Mouse (Mus musculus) small intestine, adult 2 months (tissue): Measurements from ENCODE around the gene Limd2. TPM values are rescaled to one million over a fixed set of nuclear protein-coding genes. Genes with fewer than 3 reads are reported as not detected.
A peak's percentile ranks its signal among the peaks of the same experiment; 100 is the strongest.
"Not testable (repeated sequence)": the region's sequence is repeated elsewhere in the genome, so short reads cannot be mapped to it uniquely, and the experiment has no call there.

Source experiments
- H3K27ac ChIP-seq: fragments of 200-500 bp; 2 replicates; pipeline ENCODE4 v1.5.1; 2012; ENCODE audit warnings: low read depth, low read length, control low read depth, inconsistent platforms; ENCODE audit not compliant: insufficient read depth
- H3K27me3 ChIP-seq: fragments of 200-500 bp; 2 replicates; pipeline ENCODE4 v1.6.1; 2012; ENCODE audit warnings: mild to moderate bottlenecking, moderate library complexity, low read length, inconsistent platforms; ENCODE audit not compliant: control insufficient read depth, insufficient read depth
- H3K36me3 ChIP-seq: fragments of 200-500 bp; 2 replicates; pipeline ENCODE4 v1.6.1; 2012; ENCODE audit warnings: mild to moderate bottlenecking, low read length, control low read depth, inconsistent platforms; ENCODE audit not compliant: control insufficient read depth, insufficient read depth
- H3K4me1 ChIP-seq: fragments of 200-500 bp; 2 replicates; pipeline ENCODE4 v1.6.1; 2012; ENCODE audit warnings: low read length, inconsistent platforms, mixed read lengths; ENCODE audit not compliant: control insufficient read depth, insufficient read depth, insufficient read length
- H3K4me3 ChIP-seq: fragments of 200-500 bp; 2 replicates; pipeline ENCODE4 v1.5.1; 2012; ENCODE audit warnings: low read depth, mild to moderate bottlenecking, control low read depth, inconsistent platforms, low read length, moderate library complexity
- CTCF ChIP-seq: fragments of 200-500 bp; IDR thresholded peaks from 2 replicates; pipeline ENCODE4 v1.5.1; 2012; ENCODE audit warnings: low read depth, mild to moderate bottlenecking, control low read depth, inconsistent platforms, low read length, moderate library complexity, mixed read lengths; ENCODE audit not compliant: insufficient replicate concordance, insufficient read length; ENCODE audit errors: extremely low read depth
- POLR2A ChIP-seq: fragments of 200-500 bp; IDR thresholded peaks from 2 replicates; pipeline ENCODE4 v1.6.1; 2012; ENCODE audit warnings: low read depth, mild to moderate bottlenecking, control low read depth, inconsistent platforms, low read length, moderate library complexity
- WGBS: fragments of 180-500 bp; shearing (Covaris S2); methylation state at CpG from one replicate; pipeline ENCODE4 v1.1.7; 2018; 5-methylcytosine and 5-hydroxymethylcytosine counted together
- polyA plus RNA-seq: library from polyadenylated mRNA; depleted of rRNA; stranded (reverse); fragments of >200 nt; gene quantifications from 2 replicates; pipeline ENCODE4 v1.2.3, GENCODE M21; 2012

The Limd2 gene
- polyA plus RNA-seq, 1 experiment, result 21.7 TPM

GRCm38 (mm10) chr11:106134580-106135528 lies 25.8 kb downstream of the Limd2 start:
- H3K36me3 ChIP-seq, result peaks cover 15% of the 10 kb centered on the region
- 24% methylated on average over 8 of the region's 8 CpGs for WGBS
- H3K27me3 ChIP-seq, result no peaks in the 10 kb centered on the region
- H3K4me3 ChIP-seq, result peak overlapping the region; percentile 17; the same call in 1 of the 2 replicates
- H3K27ac ChIP-seq, result peak overlapping the region; percentile 75
- H3K4me1 ChIP-seq, result peaks cover 8% of the 10 kb centered on the region
- no peak for TF ChIP-seq CTCF
- no peak for TF ChIP-seq POLR2A

DNA sequence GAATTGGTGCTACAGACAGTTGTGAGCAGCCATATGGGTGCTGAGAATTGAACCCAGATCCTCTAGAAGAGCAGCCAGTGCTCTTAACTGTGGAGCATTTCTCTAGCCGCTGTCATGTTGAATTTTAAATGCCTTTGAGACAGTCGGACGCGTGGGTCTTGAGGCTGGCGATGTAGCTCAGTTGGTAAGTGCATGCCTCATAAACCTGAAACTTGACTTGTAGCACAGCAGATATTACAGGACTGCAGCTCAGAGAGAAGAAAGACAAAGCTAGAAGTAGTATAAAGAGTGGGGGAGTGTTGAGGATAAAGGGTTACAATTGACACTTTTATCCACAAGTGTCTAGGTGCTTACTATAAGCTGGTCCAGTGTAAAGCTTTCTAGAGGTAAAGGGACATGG lies 28.1 kb downstream of the Limd2 start:
- Histone ChIP-seq H3K4me3 (no peak overlapping the region), H3K27ac (no peak overlapping the region), H3K36me3 (peaks cover 16% of the 10 kb centered on the region), H3K4me1 (peaks cover 8% of the 10 kb centered on the region), H3K27me3 (no peaks in the 10 kb centered on the region)
- TF ChIP-seq CTCF (no peak), POLR2A (no peak)
- WGBS, result 95% methylated on average over 5 of the region's 5 CpGs

DNA sequence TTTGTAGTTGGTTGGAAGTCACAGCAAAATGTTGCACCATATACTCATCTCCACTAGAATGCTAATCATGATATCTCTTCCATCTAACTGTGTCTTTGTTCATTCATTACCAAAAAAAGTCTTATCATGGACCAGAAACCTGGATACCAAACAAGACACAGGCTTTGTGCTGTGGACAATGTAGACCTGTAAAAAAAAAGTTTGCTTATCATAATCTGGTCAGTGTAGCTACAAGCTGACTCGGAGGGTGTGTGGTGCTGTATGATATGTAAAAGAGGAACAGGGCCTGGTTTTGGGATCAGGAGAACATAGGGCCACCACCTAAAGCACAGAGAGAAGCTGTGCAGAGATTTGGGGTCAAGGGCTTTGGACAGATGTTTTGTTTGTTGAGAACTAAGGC lies 31.2 kb downstream of the Limd2 start:
- Histone ChIP-seq H3K36me3 (peaks cover 17% of the 10 kb centered on the region), H3K4me1 (no peaks in the 10 kb centered on the region), H3K27me3 (no peaks in the 10 kb centered on the region), H3K4me3 (no peak overlapping the region), H3K27ac (no peak overlapping the region)
- TF ChIP-seq POLR2A (no peak), CTCF (no peak)
- WGBS, result 82% methylated on average over 1 of the region's 1 CpGs

- 87% methylated on average over 6 of the region's 6 CpGs for WGBS
- not testable (repeated sequence) for H3K4me1 ChIP-seq, H3K27me3 ChIP-seq, H3K27ac ChIP-seq, H3K4me3 ChIP-seq
- peaks cover 26% of the 10 kb centered on the region for H3K36me3 ChIP-seq
Measured at GRCm38 (mm10) chr11:106126727-106127373, 33.8 kb downstream of the Limd2 start.

- TF ChIP-seq CTCF (no peak), POLR2A (no peak)
- Histone ChIP-seq H3K27ac (no peak overlapping the region), H3K4me3 (no peak overlapping the region), H3K4me1 (no peaks in the 10 kb centered on the region), H3K36me3 (peaks cover 31% of the 10 kb centered on the region), H3K27me3 (no peaks in the 10 kb centered on the region)
- WGBS, result 61% methylated on average over 1 of the region's 1 CpGs
Measured at GRCm38 (mm10) chr11:106125827-106126226, 34.8 kb downstream of the Limd2 start.

DNA sequence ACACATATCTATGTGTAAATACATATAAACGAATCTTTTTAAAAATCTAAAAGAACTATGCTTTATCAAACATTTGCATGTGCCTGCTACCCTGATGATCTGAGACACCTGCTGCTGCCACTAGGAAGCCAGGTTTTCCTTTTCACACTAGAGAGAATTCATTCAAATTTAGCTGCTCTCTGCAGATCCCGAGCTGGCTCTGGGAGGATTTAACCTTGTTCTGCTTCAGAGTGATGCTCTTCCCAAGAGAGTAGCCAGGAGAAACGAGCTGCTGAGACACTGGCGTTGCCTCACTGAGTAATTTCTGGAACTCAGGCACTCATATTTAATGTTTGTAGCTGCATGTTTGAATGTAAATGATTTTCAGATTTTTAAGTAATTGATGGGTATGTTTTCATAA lies 35.9 kb downstream of the Limd2 start:
- Histone ChIP-seq H3K36me3 (peaks cover 30% of the 10 kb centered on the region), H3K27ac (no peak overlapping the region), H3K4me3 (no peak overlapping the region), H3K4me1 (no peaks in the 10 kb centered on the region), H3K27me3 (no peaks in the 10 kb centered on the region)
- TF ChIP-seq POLR2A (no peak), CTCF (no peak)
- WGBS, result 76% methylated on average over 4 of the region's 4 CpGs

DNA sequence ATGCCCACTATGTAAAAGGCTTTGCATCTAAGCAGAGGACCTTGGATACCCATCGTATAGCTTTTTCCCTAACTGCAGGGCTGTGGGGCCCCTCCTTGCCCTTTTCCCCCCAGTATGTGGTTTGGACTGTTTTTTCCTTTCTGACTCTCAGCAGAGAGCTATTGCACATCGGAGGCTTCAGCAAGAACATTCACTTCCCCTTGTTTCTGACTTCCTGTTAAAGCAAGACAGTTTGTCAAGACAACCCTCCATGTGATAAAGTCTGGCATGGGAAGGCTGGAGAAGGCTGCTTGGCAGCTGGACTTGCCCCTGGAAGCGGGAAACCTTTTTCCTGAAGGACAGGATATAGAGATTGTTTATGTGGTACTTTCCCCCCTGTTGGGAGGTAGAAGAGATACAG lies 37.9 kb downstream of the Limd2 start:
- TF ChIP-seq CTCF (no peak), POLR2A (no peak)
- peaks cover 43% of the 10 kb centered on the region for H3K36me3 ChIP-seq
- WGBS, result 74% methylated on average over 3 of the region's 3 CpGs
- no peak overlapping the region for H3K4me3 ChIP-seq
- H3K27ac ChIP-seq, result 0 out of 2 replicates have a peak overlapping the region, but pooled peaks have one; percentile 2
- no peaks in the 10 kb centered on the region for H3K4me1 ChIP-seq
- H3K27me3 ChIP-seq, result no peaks in the 10 kb centered on the region
